Mouse (Mus musculus): ENCODE measurements around the gene Timm44. TPM values are rescaled to one million over a fixed set of nuclear protein-coding genes. Genes with fewer than 3 reads are reported as not detected.

The Timm44 gene
- polyA plus RNA-seq, 1 experiment = 65.2 TPM

DNA sequence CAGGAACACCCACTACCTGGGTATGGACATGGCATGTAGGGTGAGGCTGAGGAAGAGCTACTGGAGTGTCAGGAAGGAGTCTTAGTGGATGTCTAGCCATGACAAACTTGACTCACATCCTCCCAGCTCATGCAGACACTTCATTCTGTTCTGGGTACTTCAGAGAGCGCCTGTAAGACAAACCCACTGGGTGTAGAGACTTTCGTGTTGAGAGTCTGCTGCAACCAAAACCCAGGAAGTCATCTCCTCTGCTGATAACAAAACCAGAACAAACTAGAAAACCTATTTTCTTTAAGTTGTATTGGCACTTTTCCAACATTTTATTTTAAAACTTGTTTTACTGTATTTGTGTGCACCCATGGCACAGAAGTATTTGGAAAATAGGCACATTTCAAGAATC is 30.1 kb upstream of the Timm44 start:
- 84% methylated on average over 2 of the region's 2 CpGs for WGBS
- H3K27ac ChIP-seq (ENCODE audit: insufficient read depth, low read depth, low read length) = no peak overlapping the region
- no peaks in the 10 kb centered on the region for H3K27me3 ChIP-seq (ENCODE audit: control insufficient read depth, insufficient read depth, low read length)
- peaks cover 75% of the 10 kb centered on the region for H3K36me3 ChIP-seq (ENCODE audit: control insufficient read depth, insufficient read depth, low read length)
- no peaks in the 10 kb centered on the region for H3K4me1 ChIP-seq (ENCODE audit: control insufficient read depth, insufficient read depth, insufficient read length, low read length)
- TF ChIP-seq CTCF (IDR thresholded peaks at IDR 0.05; ENCODE audit: extremely low read depth, insufficient read length, insufficient replicate concordance, low read depth, low read length) (no peak), POLR2A (IDR thresholded peaks at IDR 0.05; ENCODE audit: low read depth, low read length) (no peak)
- no peak overlapping the region for H3K4me3 ChIP-seq (ENCODE audit: low read depth, low read length)

GRCm38 (mm10) chr8:4304124-4304547 is 28.4 kb upstream of the Timm44 start:
- WGBS = 57% methylated on average over 3 of the region's 3 CpGs
- Histone ChIP-seq H3K27ac (ENCODE audit: insufficient read depth, low read depth, low read length) (no peak overlapping the region), H3K4me1 (ENCODE audit: control insufficient read depth, insufficient read depth, insufficient read length, low read length) (no peaks in the 10 kb centered on the region), H3K27me3 (ENCODE audit: control insufficient read depth, insufficient read depth, low read length) (no peaks in the 10 kb centered on the region), H3K36me3 (ENCODE audit: control insufficient read depth, insufficient read depth, low read length) (peaks cover 74% of the 10 kb centered on the region), H3K4me3 (ENCODE audit: low read depth, low read length) (no peak overlapping the region)
- no peak for TF ChIP-seq CTCF (IDR thresholded peaks at IDR 0.05; ENCODE audit: extremely low read depth, insufficient read length, insufficient replicate concordance, low read depth, low read length)
- no peak for TF ChIP-seq POLR2A (IDR thresholded peaks at IDR 0.05; ENCODE audit: low read depth, low read length)

GRCm38 (mm10) chr8:4297822-4298221 is 22.1 kb upstream of the Timm44 start:
- WGBS = 73% methylated on average over 4 of the region's 4 CpGs

GRCm38 (mm10) chr8:4292738-4293137 is 17.0 kb upstream of the Timm44 start:
- Histone ChIP-seq H3K4me3 (ENCODE audit: low read depth, low read length) (no peak overlapping the region), H3K27ac (ENCODE audit: insufficient read depth, low read depth, low read length) (no peak overlapping the region), H3K36me3 (ENCODE audit: control insufficient read depth, insufficient read depth, low read length) (peaks cover 51% of the 10 kb centered on the region), H3K4me1 (ENCODE audit: control insufficient read depth, insufficient read depth, insufficient read length, low read length) (no peaks in the 10 kb centered on the region), H3K27me3 (ENCODE audit: control insufficient read depth, insufficient read depth, low read length) (no peaks in the 10 kb centered on the region)
- 84% methylated on average over 5 of the region's 5 CpGs for WGBS
- TF ChIP-seq CTCF (IDR thresholded peaks at IDR 0.05; ENCODE audit: extremely low read depth, insufficient read length, insufficient replicate concordance, low read depth, low read length) (no peak), POLR2A (IDR thresholded peaks at IDR 0.05; ENCODE audit: low read depth, low read length) (no peak)

More at GRCm38 (mm10) chr8:4297822-4298221, 22.1 kb upstream of the Timm44 start:
- Histone ChIP-seq H3K4me1 (ENCODE audit: control insufficient read depth, insufficient read depth, insufficient read length, low read length) (no peaks in the 10 kb centered on the region), H3K27me3 (ENCODE audit: control insufficient read depth, insufficient read depth, low read length) (no peaks in the 10 kb centered on the region), H3K4me3 (ENCODE audit: low read depth, low read length) (no peak overlapping the region), H3K36me3 (ENCODE audit: control insufficient read depth, insufficient read depth, low read length) (peaks cover 60% of the 10 kb centered on the region), H3K27ac (ENCODE audit: insufficient read depth, low read depth, low read length) (no peak overlapping the region)
- TF ChIP-seq CTCF (IDR thresholded peaks at IDR 0.05; ENCODE audit: extremely low read depth, insufficient read length, insufficient replicate concordance, low read depth, low read length) (no peak), POLR2A (IDR thresholded peaks at IDR 0.05; ENCODE audit: low read depth, low read length) (no peak)

- Histone ChIP-seq H3K36me3 (ENCODE audit: control insufficient read depth, insufficient read depth, low read length) (peaks cover 15% of the 10 kb centered on the region), H3K4me1 (ENCODE audit: control insufficient read depth, insufficient read depth, insufficient read length, low read length) (no peaks in the 10 kb centered on the region), H3K27ac (ENCODE audit: insufficient read depth, low read depth, low read length) (no peak overlapping the region), H3K27me3 (ENCODE audit: control insufficient read depth, insufficient read depth, low read length) (no peaks in the 10 kb centered on the region), H3K4me3 (ENCODE audit: low read depth, low read length) (peak overlapping the region; percentile 98)
- TF ChIP-seq CTCF (IDR thresholded peaks at IDR 0.05; ENCODE audit: extremely low read depth, insufficient read length, insufficient replicate concordance, low read depth, low read length) = no peak
- no peak for TF ChIP-seq POLR2A (IDR thresholded peaks at IDR 0.05; ENCODE audit: low read depth, low read length)
- 19% methylated on average over 9 of the region's 9 CpGs for WGBS
Measured at GRCm38 (mm10) chr8:4276111-4276465, 375 bp upstream of the Timm44 start.

DNA sequence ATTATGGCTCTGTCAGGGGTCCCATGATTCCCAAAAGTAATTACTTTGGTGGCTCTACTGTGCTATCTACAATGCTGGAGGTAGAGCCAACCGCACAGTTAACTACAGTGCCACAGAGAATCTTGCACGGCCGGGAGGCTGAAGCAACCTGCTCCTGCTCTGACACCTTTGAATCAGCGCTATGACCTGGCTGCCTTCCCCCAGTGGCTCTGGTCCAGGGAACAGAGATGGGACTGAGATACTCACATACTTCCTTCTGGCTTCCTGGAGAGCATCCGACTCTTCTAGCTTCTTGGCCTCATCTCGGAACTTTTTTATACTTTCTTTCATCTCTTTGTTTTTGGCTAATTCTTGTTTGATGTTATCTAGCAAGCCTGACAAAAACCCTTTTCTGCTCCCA is 6.1 kb downstream of the Timm44 start:
- Histone ChIP-seq H3K4me3 (ENCODE audit: low read depth, low read length) (no peak overlapping the region), H3K4me1 (ENCODE audit: control insufficient read depth, insufficient read depth, insufficient read length, low read length) (no peaks in the 10 kb centered on the region), H3K36me3 (ENCODE audit: control insufficient read depth, insufficient read depth, low read length) (peaks cover 60% of the 10 kb centered on the region), H3K27ac (ENCODE audit: insufficient read depth, low read depth, low read length) (no peak overlapping the region), H3K27me3 (ENCODE audit: control insufficient read depth, insufficient read depth, low read length) (no peaks in the 10 kb centered on the region)
- WGBS = 86% methylated on average over 6 of the region's 6 CpGs
- TF ChIP-seq CTCF (IDR thresholded peaks at IDR 0.05; ENCODE audit: extremely low read depth, insufficient read length, insufficient replicate concordance, low read depth, low read length) = no peak
- no peak for TF ChIP-seq POLR2A (IDR thresholded peaks at IDR 0.05; ENCODE audit: low read depth, low read length)

GRCm38 (mm10) chr8:4267627-4268026 is 8.1 kb downstream of the Timm44 start:
- Histone ChIP-seq H3K36me3 (ENCODE audit: control insufficient read depth, insufficient read depth, low read length) (peaks cover 64% of the 10 kb centered on the region), H3K4me3 (ENCODE audit: low read depth, low read length) (no peak overlapping the region), H3K27me3 (ENCODE audit: control insufficient read depth, insufficient read depth, low read length) (no peaks in the 10 kb centered on the region), H3K4me1 (ENCODE audit: control insufficient read depth, insufficient read depth, insufficient read length, low read length) (no peaks in the 10 kb centered on the region), H3K27ac (ENCODE audit: insufficient read depth, low read depth, low read length) (no peak overlapping the region)
- no peak for TF ChIP-seq POLR2A (IDR thresholded peaks at IDR 0.05; ENCODE audit: low read depth, low read length)
- 0 out of 2 replicates have a peak, but pooled peaks have one; percentile 30 for TF ChIP-seq CTCF (IDR thresholded peaks at IDR 0.05; ENCODE audit: extremely low read depth, insufficient read length, insufficient replicate concordance, low read depth, low read length)
- WGBS = 81% methylated on average over 15 of the region's 15 CpGs
